Mouse (Mus musculus): ENCODE measurements around the gene Lrrfip2.

The Lrrfip2 gene

DNA sequence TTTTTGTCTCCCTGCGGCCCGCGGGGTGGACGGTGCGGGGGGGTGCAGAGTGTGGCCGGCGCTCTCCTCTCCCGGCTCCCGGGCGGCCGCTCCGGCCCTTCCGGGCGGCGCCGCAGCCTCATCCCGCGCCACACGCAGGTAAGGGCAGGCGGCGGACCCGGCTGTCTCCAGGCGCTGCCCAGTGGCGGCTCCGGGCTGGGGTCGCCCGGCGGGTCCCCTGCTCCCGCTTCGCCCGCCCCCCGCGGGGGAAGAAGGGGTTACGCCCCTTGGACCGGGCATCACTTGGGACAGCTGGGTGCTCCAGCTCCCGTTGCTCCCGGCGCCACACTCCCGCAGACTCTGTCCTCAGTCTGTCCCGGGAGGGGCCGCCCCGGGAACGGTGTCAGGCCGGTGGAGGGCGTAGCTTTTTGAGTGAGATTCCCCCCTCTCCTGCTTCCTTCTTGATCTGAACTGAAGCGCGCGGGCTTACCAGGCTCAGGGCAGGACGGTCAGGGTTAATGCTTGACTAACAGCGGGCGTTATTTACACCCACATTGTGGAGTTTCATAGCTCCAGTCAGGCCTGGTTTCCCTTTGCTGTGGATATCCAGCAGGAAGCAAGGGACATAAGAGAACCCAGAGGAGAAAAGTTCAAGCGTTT is 979 bp downstream of the Lrrfip2 start:
- DNase-seq (ENCODE audit: low read depth, low spot score): no peak

DNA sequence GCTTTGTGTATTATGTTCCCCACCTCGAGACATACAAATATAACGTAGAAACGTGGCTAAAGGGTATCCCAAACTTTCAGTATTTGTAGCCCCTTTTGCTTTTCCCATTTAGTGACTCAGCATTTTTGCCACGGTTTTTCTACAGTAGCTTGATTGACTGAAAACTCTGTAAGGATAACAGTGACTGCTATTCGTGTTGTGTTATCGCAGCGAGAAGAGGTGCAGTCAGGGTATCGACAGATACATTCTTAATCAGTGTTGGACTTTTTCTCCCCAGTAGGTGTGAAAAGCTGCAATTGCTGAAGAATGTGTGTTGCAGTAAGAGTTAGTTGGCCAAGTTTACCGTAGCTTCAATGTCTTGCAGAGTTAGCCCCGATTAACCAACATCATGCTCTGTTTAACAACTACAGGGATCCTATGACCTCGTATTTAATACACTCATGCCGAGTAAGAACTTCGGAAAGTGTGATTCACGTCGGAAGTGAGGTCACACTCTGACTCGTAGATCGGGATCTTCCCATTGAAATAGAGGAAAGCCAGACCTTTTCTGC is 1.6 kb downstream of the Lrrfip2 start:
- DNase-seq (ENCODE audit: low read depth, low spot score): no peak

DNA sequence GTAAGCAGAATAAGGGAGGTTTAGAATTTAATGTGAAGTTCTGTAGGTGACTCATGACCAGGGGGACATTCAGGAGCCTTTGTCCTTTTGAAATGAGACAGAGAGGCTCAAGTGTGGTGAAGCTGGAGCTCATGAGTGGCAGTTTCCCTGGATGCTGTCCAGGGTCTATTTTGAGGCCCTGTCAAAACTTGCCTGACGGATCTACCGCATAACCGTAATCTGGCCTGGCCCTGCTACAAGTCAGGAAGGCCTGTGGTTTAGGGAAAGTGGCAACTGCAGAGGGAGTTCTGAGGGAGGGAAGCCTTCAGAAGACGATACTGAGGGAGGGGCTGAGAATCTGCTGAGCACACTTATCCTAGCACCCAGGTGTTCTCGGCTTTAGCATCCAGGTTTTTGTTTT is 5.1 kb downstream of the Lrrfip2 start:
- DNase-seq (ENCODE audit: low read depth, low spot score): no peak

DNA sequence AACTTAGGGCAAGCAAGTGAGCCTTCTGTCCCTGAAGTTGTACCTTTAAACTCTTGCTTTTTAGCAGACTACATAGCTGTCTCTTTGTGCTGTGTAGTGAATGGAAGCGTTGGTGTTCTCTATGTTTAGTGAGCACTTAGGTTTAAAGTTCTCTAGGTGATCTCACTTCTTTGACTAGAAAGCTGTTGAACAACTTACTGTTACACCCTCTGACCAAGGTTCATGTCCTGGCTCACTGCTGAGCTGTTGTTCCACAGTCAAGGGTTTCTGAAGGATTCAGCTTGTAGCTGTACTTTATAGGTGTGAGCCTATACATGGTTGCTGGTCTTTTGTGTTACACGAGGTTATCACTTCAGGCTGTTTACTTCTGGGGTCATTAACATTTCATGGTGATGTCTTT is 5.9 kb downstream of the Lrrfip2 start:
- DNase-seq (ENCODE audit: low read depth, low spot score): no peak

DNA sequence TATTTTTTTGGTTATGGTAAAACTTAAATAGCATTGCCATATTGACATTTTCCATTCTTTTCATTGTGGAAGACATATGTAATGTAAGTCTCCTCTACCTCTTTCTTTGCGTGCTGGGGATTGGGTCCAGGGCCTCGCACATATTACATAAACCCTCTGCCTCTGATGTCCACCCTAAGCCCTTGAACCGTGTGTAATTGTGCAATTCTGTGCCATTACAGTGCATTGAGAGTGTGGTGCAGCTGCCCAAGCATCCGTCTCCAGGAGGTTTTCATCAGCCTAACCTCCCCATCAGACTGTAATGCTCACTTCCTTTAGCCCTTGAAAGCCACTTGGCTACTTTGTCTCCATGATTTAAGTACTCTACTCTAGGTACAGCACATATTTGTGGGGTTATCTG is 7.0 kb downstream of the Lrrfip2 start:
- no peak for DNase-seq (ENCODE audit: low read depth, low spot score)

DNA sequence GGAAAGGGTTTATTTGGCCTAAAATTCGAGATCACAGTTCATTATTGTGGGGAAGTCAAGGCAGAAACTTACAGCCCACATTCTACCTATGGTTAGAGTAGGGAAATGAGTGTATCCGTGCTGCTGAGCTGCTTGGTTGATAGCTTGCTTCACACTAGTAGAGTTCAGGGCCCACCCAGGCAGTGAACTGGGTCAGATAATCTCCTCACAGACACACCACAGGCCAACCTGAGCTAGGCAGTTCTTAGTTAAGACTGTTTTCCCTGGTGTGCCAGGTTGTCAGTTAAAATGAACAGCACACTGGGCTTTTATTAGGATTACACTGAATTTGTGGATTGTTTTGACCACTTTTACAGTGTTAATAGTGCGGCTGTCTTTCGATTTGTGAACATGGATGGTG is 9.3 kb downstream of the Lrrfip2 start:
- no peak for DNase-seq (ENCODE audit: low read depth, low spot score)

DNA sequence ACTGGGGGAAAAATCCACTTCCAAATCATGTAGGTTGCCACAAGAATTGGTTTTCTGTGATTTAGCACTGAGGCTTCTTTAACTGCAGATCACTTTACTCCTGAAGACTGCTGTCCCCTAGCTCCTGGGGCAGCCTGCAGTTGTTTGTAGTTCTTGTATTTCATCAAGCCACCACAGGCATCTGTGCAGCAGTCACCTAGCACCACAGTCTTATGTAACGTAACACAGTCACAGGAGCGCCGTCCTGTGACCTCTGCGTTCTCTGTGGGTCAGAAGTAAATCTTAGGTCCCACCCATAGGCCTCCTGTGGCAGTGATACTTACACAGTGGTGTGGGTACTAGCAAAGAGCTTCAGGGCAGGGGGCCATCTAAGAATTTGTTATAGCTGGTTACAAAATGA is 10.4 kb downstream of the Lrrfip2 start:
- no peak for DNase-seq (ENCODE audit: low read depth, low spot score)

DNA sequence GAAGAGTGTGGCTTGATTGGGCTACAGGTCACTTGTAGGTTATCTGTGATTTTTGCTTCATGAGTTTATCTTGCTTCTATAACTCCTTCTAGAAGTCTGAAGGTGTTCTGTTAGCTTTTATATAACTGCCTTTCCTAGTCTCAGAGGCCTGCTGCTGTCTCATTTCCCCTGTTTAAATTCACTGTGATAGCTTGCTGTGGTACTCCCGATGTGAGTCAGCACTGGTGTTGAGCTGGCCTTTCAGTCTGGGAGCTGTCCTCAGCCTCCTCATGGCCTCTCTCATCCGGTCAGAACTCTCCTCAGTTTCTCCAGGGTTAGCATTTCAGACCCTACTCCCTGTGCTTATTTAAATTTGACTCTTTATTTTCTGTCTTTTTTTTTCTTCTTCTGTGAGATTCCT is 12.7 kb downstream of the Lrrfip2 start:
- no peak for DNase-seq (ENCODE audit: low read depth, low spot score)

DNA sequence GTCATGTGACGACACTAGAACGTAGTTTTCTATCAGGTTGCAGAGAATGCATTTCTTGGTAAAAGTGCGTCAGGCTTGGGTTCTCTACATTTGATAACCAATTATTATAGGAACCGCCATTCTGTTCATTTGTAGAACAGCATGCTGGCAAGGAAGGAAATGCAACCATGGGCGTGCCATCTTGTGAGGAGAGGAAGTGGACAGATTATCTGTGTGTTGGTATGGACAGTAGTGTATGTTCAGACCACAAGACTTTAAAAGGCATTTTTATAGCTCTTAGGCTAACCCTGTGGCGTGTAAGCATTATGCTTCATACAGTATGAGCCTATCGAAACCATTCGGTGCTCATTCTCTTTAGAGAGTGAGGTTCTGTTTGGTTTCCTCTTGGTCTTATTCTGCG is 20.8 kb downstream of the Lrrfip2 start:
- DNase-seq (ENCODE audit: low read depth, low spot score): no peak

DNA sequence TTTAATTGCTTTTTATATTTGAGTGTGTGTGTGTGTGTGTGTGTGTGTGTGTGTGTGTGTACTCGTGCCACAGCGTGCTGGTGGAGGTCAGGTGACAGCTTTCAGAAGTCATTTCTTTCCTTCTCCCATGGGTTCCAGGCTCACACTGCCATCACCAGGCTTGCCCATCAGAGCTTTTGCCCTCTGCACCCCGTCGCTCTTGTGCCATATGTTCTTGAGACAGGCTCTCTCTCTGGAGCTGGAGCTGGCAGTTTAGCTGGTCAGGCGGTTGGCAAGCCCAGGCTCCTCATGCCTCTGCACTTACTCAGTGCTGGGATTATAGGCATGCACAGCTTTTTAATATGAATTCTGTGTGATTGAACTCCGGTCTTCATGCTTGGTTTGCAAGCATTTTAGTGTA is 25.3 kb downstream of the Lrrfip2 start:
- DNase-seq (ENCODE audit: low read depth, low spot score): no peak

DNA sequence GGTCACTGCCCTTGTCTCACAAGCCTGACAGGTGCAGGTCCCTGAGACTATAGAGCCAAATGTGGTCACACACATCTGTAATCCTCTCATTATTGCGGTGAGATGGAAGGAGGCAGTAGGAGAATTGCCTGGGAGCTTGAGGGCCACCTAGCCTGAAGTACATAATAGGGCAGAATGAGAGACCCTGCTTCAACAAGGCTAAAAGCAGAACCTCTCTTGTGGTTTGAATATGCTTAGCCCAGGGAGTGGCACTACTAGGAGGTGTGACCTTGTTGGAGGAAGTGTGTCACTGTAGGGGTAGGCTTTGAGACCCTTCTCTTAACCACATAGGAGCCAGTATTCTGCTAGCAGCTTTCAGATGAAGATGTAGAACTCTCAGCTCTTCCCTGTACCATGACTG is 26.0 kb downstream of the Lrrfip2 start:
- no peak for DNase-seq (ENCODE audit: low read depth, low spot score)

DNA sequence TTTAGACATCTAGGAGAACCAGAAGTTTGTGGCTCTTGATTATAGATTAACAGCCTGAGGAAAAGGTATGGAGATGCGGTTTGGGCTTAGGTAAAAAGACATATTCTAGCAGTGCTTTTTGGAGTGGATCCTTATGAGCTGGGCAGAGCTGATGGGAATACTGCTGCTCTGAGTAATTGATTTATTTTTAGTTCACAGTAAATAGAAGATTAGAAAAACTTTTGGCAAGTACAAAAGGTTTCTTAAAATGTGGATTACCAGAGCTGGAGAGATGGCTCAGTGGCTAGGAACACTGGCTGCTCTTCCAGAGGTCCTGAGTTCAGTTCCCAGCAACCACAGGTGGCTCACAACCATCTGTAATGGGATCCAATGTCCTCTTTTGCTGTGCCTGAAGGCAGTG is 27.3 kb downstream of the Lrrfip2 start:
- DNase-seq (ENCODE audit: low read depth, low spot score): no peak

DNA sequence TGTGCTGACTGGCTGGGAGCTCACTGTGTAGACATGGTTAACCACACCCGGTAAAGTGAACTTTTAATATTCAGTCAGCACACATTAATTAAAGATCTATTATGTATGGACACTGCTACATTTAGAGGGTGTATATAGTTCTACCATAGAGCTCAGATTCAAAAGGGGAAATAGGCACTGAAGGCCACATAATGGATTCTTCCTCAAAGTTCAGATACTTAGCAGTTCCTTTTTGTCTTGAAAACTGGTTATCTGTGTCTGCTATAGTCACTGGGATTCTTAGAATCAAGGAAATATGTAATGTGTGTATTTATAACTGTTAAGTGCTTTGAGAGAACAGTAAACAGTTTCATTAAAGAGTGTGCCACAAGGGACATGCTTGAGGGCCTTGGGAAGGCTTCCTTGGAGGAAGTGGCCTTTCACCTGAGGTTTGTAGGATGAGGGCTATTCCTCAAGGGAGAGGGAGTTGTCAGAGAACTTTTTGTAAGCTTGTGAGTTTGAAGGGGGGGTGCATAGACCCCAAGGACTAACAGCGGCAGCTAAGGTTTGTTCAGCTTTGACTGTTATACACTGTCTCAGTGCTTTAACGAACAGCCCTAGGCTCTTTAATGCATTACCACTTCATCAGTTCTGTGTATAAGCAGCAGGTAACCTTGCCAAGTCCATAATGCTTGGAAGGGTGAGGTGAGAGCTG is 28.3 kb downstream of the Lrrfip2 start:
- DNase-seq (ENCODE audit: low read depth, low spot score): no peak

DNA sequence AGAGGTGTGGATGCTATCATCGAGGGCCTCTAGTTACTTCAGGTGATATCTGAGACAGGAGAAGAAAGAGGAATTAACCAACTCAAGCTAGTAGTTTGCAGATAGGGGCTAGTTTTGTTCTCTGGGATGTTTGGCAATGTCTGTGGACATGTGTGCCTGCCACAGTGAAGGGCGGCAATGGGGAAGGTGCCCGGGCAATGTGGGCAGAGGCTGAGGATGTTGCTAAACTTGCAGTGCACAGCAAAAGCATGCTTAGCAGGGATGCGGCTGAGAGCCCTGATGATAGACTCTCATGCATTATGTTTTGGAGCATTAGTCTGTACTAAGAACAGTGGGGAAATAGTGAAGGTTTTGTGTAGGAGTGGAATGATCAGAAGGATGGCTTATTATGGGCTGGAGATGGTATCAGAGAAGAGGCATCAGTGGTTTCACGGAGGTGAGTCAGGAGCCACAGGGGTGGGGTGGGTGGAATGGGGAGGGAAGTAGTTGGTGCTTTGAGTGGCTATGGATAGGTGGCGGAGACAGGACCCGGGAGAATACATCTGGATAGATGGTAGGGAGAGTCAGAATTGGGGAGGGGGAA is 28.9 kb downstream of the Lrrfip2 start:
- DNase-seq (ENCODE audit: low read depth, low spot score): no peak

DNA sequence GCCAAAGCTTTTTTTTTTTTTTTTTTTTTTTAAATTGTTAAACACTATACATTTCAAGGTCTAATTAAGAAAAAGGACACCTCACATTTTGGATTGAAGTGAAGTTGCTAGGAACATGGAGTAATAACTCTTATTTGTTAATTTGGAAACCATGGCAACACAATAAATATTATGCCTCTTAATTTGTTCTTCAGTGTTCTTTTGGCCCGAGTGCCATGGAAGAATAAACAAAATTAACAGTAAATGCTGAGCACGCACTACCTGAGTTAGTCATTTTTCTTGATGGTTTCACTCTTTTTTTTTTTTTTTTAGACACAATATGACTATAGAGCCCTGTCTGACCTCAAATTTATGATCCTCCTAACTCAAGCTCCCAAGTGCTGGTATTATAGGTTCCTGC is 30.6 kb downstream of the Lrrfip2 start:
- no peak for DNase-seq (ENCODE audit: low read depth, low spot score)

DNA sequence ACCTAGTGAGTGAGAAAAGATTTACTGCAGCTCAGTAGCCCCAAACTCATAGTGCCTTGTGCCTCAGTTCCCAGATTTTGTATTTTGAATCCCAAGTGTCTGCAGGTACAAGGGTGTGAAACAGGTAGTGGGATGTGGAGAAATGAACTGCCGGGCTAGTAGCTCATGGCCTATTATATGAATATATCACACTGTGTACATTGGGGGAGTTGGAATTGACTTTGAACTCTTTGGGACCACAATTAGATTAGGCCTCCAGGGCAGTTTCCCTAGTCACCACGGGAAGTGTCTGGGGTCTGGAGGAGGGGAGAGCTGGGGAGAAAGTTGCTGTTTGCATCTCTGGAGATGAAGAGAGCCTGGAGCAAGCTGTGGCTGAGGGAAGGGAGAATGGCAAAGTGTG is 31.0 kb downstream of the Lrrfip2 start:
- no peak for DNase-seq (ENCODE audit: low read depth, low spot score)

DNA sequence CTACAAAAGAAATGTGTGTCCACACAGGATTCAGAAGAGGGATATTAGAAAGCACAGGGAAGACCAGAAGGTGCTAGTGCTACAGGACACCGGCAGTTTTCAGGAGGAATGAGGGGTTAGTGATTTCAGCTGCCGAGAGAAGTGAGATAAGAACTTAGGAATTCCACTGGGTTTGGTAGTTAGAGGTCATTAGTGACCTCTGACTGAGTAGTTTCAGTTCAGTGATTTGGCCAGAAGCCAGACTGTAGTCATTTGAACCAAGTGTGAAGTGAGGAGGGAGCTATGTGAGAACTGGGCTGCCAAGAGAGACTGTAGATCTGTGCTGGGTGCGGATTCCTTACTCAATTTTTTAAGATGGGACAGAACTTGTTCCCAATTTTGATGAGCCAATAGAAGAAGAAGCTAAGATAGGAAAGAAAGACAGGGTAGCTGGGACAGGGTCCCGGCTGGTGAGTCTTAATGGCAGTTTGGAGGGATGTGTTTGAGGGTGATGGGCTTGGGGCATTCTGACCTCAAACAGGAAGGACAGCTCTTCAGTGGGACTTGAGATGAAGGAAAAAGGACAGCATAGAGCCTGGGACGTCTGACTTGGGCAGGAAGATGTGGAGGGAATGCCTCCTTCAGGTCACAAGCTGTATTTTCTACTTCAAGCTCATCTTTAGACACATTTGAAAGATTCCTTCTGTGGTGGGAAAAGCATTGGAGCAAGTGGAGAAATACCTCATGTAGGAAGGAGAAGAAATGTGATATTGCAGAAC is 32.0 kb downstream of the Lrrfip2 start:
- DNase-seq (ENCODE audit: low read depth, low spot score): no peak

DNA sequence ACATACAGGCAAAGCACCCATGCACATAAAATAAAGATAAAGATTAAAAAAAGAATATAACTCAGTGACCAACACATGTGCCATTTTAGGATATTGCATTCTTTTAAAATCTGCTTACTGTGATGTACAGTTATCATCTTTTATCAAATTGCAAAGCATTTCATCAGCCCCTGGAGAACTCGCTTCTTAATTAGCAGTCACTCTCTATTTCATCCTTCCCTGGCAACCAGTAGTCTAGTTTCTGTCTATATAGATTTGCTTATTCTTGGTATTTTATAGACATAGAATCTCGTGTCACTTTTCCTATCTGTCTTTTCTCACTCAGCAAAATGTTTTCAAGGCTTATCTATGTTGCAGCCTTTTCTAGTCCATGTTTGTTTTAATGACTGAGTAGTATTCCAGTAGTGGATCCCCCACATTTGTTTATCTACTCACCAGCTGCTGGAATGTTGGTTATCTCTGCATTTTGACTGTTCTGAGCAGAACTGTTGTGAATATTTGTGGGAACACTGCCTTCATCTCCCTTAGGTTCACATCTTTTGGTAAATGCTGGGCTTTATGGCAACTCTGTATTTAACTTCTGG is 35.0 kb downstream of the Lrrfip2 start:
- DNase-seq (ENCODE audit: low read depth, low spot score): no peak

DNA sequence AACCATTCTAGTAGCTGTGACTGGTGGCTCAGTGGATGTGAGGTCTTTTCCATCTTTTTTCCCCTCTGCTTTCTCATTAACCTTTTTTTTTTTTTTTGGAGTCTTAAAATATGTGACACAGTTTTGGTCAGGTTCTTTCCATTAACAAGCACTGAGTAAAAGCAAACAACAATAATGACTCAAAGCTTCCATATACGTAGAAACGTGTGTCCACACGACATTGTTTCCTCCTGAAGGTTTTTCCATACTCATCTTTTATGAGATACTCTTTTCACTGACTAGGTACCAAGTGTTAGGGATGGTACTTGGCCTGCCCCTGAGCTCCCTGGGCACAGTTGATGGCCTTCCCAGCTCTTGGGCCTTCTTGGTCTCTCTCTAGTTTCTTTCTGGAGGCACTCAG is 35.6 kb downstream of the Lrrfip2 start:
- DNase-seq (ENCODE audit: low read depth, low spot score): no peak

DNA sequence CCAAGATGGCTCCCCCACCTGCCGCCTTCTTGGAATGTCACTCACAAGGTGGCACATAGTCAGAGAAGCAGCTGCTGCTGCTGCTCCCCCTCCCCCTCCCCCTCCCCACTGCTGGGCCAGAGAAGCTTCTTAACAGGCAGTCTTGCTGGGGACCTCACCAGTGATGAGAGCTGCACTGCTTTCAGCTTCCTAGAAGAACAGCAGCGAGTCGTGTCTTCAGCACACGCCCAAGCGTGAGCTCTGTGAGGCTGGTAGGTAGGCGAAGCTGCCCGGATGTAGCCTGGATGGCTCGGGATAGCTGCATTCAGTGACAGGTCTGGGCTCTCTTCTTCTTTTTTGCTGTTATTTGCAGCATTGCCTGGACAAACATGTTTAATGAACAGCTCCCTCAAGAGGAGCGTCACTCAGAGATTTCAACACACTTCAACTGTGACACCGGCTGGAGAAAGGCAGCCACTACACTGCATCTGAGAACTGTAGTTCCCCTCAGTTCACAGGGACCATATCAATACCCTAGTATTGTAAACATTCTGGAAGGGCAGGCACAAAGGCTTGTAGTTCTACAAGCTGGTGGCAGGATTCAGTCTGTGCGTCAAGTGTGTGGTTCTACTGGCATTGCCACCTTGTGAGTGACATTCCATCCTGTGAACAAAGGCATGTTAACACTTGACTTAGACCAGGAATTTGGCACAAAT is 38.5 kb downstream of the Lrrfip2 start:
- no peak for DNase-seq (ENCODE audit: low read depth, low spot score)

DNA sequence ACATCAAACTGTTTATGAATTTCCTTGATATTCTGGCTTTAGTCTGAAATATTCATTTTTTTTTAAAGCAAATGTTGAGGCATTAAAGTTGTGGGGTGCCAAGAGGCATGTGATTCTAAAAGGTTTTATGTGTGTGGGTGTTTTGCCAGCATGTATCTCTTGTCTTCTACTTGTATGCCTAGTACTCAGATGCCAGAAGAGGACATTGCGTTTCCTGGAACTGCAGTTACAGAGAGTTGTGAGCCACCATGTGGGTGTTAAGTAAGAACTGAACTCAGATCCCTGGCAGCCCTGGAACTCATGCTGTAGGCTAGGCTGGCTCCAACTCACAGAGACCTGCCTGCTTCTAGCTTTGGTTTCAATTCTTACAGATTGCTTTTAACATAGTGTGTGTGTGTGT is 42.2 kb downstream of the Lrrfip2 start:
- DNase-seq (ENCODE audit: low read depth, low spot score): no peak

All from retina, adult 2 months (tissue).